Mouse (Mus musculus) adrenal gland, adult (tissue): ENCODE data around the gene Rapgef4.

Source experiments
- DNase-seq, 2 experiments: peaks; one replicate each; pipeline ENCODE4 v3.0.0; 2022 to 2023; ENCODE audit warnings: low spot score in 1 of 2; ENCODE audit not compliant: inconsistent age in 2 of 2

Gene Rapgef4

DNA sequence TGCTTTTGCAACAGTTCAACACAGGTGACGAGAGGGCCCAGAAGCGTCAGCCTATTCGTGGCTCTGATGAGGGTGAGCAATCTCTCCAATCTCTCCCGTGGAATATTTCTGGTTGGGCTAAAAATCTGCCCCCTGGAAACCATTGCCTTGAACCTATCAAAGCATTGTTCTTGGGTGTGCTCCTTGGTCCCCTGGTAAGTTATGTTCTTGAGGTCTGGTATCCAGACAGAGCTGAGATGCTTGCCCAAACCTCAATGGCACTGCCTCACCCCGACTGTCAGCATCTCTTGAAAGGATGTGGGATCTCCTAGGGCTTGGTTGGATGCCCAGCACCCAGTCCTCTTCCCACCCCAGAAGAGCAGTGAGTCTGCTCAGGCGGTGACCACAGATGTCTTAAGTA, 245.0 kb downstream of the Rapgef4 start:
- no peak for DNase-seq

DNA sequence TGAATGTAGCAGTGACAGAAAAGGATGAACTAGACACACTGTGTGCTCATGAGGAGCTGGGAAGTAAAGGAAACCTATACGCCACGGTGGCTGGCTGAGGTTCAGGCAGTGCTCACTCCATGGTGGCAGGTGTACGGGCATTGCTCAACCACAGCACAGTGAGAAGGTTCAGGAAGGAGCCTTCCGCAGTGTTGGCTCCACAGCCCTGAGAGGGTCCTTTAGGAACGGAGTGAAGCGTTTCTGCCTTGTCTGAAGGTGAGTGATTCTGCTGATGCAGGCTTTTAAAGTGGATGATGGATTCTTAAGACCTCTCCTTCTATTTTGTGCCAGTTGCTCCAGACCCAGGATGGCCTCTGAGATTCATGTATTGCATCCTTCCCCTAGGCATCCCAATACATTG, 246.4 kb downstream of the Rapgef4 start:
- no peak for DNase-seq

DNA sequence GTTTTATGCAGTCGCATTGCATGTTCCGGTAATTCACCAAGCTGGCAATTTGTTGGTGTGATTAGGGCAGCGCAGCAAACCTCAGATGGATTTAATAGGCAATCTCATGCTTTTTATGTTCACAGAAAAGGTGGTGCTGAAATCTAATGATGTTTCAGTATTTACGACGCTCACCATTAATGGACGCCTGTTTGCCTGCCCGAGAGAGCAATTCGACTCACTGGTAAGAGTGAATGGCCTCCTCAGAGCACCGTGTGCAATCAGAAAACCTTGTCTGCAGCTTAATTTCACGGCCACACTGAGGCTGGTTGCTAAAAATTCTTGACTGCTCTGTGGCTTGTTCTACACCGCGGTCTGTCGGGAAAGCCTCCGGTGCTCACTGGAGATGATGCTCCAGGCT, 247.8 kb downstream of the Rapgef4 start:
- no peak for DNase-seq

DNA sequence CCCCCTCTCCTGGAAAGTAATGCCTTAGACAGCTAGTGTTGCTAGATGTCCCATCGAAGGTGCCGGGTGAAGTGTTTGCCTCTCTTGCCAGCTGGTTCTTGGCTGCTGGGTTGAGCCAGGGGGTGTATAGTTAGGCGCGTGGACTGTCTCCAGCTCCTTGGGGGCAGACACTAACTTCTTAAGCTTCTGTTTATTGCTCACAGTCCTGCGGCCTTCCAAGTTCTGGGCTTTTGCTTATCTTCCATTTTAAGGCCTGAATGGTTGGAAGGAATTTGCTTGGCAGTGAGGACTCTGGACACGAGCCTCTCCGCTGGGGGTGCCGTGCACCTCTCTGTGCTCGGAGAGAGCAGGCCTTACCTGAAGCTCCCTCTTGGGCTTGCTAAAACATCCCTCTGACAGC, 249.5 kb downstream of the Rapgef4 start:
- DNase-seq = no peak

DNA sequence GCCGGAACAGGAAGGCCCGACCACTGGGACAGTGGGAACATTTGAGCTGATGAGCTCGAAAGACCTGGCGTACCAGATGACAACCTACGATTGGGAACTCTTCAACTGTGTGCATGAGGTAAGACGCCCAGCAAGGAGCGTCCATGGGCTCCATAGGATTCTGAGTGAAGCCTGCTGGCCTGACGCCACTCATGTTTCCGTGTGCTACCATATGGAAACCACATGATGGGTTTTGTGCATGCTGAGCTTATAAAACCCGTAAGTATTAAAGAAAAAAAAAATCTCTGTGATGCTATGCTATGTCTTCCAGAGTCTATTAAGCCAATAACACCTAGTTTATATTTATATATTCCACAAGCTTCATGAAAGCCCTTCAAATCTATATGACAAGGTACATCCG, 253.0 kb downstream of the Rapgef4 start:
- DNase-seq = no peak

DNA sequence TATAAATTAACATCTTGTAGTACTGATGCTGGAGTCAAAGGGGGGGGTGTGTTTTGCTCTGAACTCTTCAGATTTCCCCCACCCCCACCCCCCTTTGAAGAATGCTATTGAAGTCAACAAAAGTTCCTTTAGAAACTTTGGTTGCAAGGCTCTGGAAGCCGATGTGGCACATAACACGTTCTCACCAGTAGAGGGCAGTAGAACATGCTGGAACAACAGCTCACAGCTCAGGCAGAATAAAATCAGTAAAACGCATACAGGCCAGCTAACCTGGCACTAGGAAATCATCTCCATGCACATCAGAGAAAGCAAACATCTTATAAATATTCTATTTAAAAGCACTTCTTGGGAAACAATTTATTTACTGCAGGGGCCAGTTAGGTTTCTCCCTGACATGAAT, 253.9 kb downstream of the Rapgef4 start:
- peak; percentile 57 to 88 for DNase-seq

DNA sequence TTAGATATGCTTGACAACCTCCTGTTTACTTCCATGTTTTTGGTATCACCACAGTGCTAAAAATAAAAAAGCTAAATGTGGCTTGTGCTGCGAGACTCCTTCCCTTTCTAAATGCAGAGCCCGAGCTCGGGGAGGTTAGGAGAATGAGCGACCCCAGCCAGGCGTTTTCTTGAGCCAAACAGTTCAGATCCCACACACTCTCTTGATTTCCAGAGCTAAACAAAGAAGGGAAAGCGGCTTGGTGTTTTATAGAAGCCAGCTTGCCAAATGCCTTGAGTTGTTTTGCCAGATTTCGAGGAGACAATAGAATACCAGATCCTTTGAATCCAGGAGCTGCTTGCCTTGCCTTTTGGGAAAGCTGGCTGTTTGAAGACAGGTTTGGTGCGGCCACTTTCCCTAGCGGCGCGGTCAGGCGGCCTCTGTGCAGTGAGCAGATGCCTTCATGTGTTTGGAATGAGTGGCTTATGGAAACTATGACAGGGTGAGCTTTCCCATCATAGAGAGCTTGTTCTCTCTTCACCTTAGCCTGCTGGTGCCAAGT, 254.4 kb downstream of the Rapgef4 start:
- no peak for DNase-seq

DNA sequence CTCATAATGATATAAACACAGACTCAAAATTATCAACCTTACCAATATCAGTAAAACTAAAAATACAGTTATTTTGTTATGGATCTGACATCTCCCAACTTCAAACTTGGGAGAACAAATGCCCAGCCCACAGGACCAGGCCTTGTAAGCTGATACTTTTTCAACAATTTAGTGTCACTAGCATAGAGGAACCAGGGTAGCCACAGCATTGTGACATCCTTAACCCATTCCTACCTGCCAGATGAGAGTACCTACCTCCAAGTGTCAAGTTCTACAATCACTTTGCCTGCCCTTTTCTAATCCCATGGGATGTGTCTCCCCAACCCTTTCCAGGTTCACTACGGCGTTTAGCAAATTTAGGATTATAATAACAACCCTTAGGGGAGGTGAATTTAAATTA, 257.4 kb downstream of the Rapgef4 start:
- DNase-seq = no peak

DNA sequence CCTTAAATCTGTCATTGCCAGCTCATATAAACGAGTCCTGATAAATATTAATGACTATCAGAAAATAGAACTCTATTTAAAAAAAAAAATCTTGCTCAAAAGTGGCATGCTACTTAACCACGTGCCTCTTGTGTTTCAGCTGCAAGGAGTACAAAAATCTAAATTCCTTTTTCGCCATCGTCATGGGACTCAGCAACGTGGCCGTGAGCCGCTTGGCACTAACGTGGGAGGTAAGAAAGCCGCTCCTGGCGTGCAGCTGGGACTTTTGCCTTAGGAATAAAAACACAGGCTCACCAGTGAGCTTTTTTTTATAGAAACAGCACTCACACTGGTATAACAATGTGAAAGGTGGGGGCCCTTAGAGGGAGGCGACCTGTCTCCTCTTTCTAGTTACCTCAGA, 257.9 kb downstream of the Rapgef4 start:
- no peak for DNase-seq

DNA sequence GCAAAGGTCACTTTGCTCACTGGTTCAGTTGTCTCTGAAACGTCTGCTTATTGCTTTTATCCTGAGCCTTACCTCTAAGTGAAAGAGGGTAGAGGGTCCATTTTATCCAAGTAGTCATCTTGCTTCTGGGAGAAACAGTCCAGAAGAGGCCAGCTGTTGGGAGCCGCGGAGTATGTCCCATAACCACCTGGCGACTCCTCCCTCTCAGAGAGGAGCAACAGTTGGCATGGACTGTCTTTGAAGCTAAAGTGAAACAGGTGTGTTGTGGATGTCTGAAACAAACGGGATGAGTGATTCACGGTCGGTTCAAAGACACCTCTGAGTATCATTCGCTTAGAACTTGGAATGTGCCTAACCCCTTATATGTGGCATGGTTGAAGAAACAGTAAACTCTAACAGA, 258.4 kb downstream of the Rapgef4 start:
- no peak for DNase-seq

DNA sequence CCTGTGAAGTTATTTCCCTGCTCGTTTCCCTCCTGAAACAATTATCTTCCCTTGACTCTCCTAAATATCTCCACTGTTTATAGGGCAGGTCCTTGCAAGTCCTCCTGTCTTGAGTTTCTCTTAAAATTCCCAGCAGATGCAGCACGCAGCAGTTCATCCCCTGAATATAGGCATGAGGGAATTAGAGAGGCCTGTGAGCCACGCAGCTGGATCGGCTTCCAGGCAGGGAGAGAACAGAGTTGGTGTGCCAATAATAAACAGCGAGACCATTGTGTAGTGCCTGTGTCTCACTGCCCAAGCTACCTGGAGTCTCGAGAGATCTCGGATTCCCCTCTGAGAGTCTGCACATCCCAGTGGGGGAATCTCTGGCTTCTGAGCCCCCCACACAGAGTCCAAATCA, 259.0 kb downstream of the Rapgef4 start:
- no peak for DNase-seq

DNA sequence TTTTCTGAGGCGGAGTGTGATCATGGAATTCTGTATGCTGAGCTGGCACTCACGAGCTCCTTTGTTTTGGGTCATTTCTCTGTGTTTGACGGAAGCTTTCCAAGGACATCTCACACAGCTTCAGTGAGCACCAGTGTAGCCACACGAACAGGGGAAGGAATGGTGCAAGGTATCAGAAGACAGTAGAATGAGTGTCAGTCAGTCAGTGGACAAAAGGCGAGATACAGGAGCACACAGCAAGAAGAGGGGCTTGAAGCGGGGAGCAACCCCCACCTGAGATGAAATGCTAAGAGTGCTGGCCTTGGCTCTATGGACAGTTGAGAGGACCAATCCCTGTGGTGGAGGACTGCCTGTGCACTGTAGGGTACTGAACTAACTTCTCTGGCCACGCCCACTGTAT, 259.7 kb downstream of the Rapgef4 start:
- DNase-seq = no peak

DNA sequence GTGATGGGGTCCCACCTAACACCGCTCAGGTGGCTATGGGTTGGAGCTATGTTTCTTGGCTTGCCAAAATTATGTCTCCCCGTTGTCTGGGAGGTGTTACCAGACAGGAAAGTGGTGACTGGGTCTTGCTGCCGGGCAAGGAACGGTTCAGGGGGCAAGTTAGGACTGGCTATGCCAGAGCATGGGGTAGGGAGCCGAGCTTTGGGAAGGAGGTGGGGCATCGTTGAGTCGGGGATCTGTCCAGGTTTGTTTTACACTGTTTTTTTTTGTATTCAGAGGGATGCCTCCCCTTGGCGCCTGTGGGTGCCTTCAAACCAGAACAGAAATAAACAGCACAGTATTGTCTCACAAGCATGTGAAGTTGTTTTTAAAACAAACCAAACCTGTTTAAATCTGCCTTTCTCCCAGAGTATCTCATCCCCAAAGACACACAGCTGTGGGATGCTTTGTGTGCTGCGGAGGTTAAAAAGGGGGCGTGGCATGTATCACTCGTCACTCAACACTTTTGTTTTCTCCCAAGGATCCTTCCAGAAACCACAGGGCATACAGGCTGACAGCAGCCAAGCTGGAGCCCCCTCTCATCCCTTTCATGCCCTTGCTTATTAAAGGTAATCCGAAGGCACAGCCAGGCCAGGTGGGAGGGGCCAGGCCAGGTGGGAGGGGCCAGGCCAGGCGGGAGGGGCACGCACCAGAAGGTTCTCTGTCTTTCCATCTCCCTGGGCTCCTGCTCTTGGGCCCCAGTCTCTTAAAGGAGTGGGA, 260.9 kb downstream of the Rapgef4 start:
- no peak for DNase-seq

DNA sequence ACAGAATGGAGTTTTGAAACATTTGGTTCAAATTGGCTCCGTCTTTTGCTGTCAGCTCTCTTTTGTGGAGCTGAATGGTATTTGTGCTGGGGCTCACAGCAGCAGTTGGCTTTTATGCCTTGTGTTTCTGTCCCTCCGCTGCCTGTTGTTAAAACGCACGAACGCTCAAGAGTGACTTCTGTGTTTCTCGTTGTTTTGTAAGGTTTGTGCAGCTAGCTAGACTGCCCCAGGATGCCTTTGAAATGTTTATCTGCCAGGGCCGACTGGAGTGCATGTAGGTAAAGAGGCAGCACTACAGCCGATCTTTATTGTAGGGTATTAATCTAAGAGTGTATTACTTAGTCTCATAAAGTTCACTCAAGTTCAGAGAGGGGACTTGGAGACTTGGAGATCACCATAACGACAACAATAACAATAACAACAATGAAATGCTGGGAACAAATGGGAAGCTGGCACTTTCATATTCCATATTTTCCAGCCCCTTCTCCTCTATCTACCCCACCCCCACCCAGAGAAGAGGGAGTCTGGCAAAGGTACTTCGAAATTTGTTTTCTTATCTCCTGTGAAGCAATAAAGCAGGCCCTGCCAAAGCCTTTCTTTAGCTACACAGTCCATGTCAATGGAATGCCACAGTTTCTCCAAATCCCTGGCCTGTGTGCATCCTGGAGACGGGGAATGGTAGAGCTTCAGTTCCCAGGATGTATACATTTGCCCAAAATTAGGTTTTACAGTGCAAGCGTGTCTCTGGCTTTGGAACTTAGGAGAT, 262.1 kb downstream of the Rapgef4 start:
- DNase-seq = no peak

DNA sequence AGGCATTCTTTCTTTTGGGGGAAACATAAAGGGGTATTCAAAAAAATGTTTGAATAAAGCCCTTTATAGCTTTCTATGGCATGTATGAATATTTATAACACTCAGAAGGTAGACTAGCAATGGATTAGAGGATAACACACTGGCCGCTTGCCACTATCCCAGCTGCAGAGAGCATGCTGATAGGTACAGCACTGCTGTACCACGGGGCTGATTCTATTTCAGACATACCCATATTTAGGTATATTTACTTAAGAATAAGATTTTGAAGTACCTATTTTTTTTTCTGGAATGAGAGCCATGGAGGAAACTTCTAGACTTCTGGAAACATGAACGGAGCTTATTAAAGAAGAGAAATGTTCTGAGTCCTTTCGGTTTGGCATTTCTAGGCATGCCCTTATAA, 264.6 kb downstream of the Rapgef4 start:
- DNase-seq = no peak

DNA sequence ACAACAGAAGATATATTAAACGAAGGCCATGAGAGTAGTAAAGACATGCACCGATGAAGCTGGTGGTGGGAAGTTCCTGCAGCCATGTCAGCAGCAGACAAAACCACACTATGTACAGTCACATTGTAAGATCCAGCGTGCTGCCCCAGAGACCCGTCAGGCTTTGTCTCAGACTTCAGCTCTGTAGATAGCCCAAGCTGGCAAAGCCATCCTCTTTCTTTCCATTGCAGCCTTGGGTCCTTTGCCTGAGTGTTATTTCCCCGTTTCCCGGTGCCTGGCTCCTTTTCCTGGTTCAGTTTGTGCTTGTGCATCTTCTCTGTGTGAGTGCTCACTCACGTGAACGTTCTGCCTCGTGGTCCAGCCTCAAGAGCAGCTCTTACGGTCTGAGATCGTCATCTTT, 265.3 kb downstream of the Rapgef4 start:
- no peak for DNase-seq

DNA sequence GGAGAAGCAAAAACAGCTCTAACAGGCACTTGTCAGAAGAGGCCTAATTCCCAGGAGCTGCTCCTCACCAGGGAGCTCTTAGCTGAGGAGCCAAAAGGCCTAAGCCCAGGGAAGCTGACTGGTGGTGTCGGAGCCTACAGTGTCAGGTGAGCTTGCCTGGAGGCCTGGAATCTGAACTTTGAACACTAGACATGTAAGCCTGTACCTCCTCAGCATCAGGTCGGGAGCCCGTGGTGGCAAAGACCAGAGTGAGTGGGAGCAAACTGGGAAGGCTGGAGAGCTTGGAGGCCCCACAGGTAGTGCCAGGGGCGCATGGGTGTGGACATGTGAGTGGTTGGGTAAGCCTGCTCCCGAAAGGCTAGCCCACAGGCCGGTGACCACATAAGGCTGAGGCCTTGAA, 266.8 kb downstream of the Rapgef4 start:
- DNase-seq = no peak

DNA sequence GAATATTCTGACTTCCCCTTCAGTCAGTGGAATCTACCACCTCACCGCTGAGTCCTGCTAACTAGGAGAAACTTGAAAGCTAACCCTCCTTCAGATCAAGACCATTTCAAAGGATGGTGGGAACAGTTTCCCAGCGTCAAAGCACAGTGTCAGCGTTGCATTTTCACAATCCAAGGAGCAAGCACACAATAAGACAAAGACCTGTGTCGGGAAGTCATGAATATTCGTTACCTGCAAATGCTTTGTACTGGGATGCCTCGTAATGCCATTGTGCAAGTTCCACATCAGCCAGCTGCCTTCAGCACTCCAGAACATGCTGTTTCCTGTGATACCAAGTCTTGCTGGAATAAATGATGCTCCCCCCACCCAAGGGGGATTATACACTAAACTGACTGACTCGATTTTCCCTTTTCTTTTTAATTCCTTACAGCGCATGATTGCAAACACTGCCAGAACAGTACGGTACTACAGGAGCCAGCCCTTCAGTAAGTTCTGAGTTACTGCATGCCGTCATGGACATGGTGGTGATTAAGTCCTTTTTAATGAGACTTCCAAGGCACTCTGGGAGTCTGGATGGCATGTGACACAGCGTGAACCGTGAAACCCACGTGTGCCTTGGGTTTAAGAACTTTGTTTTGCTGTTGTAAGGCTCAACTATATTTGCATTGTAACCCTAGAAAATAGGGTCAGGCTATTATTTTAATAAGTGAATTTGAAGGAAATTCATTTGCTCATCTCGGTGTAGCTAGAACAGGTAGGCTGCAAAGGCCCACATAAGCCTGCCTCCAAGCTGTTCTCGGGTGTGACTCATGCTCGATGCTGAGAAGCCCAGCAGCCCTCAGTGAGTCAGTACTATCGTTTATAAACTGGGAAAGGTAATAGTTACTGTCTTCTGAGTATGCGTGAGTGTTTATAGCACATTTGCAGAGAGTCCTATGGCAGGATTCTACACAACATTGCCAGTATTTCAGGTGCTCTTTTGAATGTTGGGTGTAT, 271.8 kb downstream of the Rapgef4 start:
- no peak for DNase-seq

DNA sequence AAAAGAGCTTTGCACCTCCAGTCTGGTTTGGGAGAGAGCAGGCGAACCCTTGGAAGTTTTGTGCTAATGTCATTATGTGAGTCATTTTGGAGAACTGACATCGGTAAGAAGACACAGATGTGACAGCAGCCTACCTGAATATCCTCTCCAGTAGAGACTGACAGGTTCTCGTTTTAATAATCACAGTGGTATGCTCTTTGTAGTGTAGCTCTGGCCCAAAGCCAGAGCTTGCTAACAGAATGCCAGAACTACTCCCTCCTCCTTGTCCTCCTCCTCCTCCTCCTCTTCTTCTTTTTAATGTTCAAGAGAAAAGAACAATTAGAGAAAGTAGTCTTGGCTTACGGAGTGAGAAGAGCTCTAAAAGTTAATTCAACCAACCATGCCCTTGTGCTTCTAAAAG, 272.8 kb downstream of the Rapgef4 start:
- no peak for DNase-seq

DNA sequence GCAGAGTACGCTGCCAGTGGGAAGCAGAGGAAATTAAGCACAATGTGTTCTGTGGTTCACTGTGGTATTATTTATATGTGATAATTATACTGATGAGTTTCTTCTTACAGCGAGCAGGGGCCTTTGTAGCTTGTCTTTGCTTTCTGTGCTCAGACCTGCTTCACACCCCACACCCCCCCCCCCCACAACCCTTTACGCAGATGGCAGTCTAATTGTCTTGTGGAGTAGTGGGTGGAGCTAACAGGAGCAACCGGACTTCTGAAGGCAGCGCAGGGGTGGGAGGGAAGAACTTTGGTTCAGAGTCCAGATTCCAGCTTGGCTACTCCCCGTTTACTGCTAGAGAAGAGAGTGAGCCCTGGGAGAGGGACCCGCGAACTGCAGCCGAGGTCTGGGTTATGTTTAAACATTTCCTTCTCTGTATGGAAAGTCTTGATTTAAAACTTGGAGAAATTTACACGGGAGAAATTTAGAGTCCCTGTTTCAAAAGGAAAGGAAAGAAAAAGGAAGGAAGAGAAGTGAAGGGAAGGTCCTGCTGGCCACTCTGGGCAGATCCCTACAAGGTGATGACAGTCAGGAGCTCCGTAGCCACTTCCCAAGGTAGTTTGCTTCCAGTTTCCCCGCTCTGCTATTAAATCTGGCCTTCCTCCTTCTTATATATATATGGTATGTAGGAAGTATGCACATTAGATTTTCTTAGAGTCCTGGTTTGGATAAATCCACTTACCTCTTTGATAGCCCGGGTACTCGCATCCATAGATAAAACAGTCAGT, 274.0 kb downstream of the Rapgef4 start:
- DNase-seq = no peak
